Mouse (Mus musculus) midbrain, embryonic 15.5 days (tissue): ENCODE measurements around the gene Chn2. TPM values are rescaled to one million over a fixed set of nuclear protein-coding genes. Genes with fewer than 3 reads are reported as not detected.
A peak's percentile ranks its signal among the peaks of the same experiment; 100 is the strongest.

ENCODE experiments used
- ATAC-seq: fragments of 200-750 bp; cut with Nextera tagmentation; replicated peaks from 2 replicates; pipeline ENCODE4 v1.8.0; 2017; ENCODE audit warnings: moderate TSS enrichment
- H3K27ac ChIP-seq: fragments of 300-500 bp; sonication (generic); 2 replicates; pipeline ENCODE4 v1.5.1; 2015; ENCODE audit warnings: mild to moderate bottlenecking, inconsistent platforms
- H3K27me3 ChIP-seq: fragments of 300-500 bp; sonication (generic); replicated peaks from 2 replicates; pipeline ENCODE4 v1.6.1; 2015; ENCODE audit warnings: inconsistent platforms
- H3K36me3 ChIP-seq: fragments of 300-500 bp; sonication (generic); replicated peaks from 2 replicates; pipeline ENCODE4 v1.6.1; 2015; ENCODE audit warnings: inconsistent platforms
- H3K4me1 ChIP-seq: fragments of 300-500 bp; sonication (generic); 2 replicates; pipeline ENCODE4 v1.6.1; 2015; ENCODE audit warnings: inconsistent platforms
- H3K4me2 ChIP-seq: fragments of 300-500 bp; sonication (generic); 2 replicates; pipeline ENCODE4 v1.6.1; 2015; ENCODE audit warnings: inconsistent platforms, mild to moderate bottlenecking, moderate library complexity
- H3K4me3 ChIP-seq: fragments of 300-500 bp; sonication (generic); 2 replicates; pipeline ENCODE4 v1.5.1; 2015; ENCODE audit warnings: mild to moderate bottlenecking, inconsistent platforms
- H3K9ac ChIP-seq: fragments of 300-500 bp; sonication (generic); 2 replicates; pipeline ENCODE4 v1.6.1; 2015; ENCODE audit warnings: mild to moderate bottlenecking, inconsistent platforms
- H3K9me3 ChIP-seq: fragments of 300-500 bp; sonication (generic); 2 replicates; pipeline ENCODE4 v1.6.1; 2016; ENCODE audit warnings: inconsistent platforms
- WGBS: fragments of 180-500 bp; shearing (Covaris S2); methylation state at CpG from one replicate; pipeline ENCODE4 v1.1.7; 2015; ENCODE audit warnings: mixed read lengths; 5-methylcytosine and 5-hydroxymethylcytosine counted together
- polyA plus RNA-seq: library from polyadenylated mRNA; unstranded; fragments of >200 nt; fragmentation: Nextera tagmentation; extraction: Ambion mirVana; gene quantifications from 2 replicates; pipeline ENCODE4 v1.2.1, GENCODE M21; 2015

The Chn2 gene
- polyA plus RNA-seq, 1 experiment from 2014 or later = 37.5 TPM

GRCm38 (mm10) chr6:54330166-54330565 lies 290.8 kb downstream of the Chn2 start:
- Histone ChIP-seq H3K4me1 (peaks cover 41% of the 10 kb centered on the region), H3K4me2 (no peak overlapping the region), H3K4me3 (no peak overlapping the region), H3K36me3 (no peaks in the 10 kb centered on the region), H3K9me3 (no peaks in the 10 kb centered on the region), H3K27me3 (peaks cover 46% of the 10 kb centered on the region), H3K27ac (no peak overlapping the region), H3K9ac (no peak overlapping the region)
- ATAC-seq = no peak
- 70% methylated on average over 10 of the region's 10 CpGs for WGBS

GRCm38 (mm10) chr6:54331765-54332164 lies 292.4 kb downstream of the Chn2 start:
- H3K4me2 ChIP-seq = no peak overlapping the region
- no peak overlapping the region for H3K4me3 ChIP-seq
- H3K27me3 ChIP-seq = peaks cover 30% of the 10 kb centered on the region
- H3K4me1 ChIP-seq = peaks cover 35% of the 10 kb centered on the region
- peak; percentile 86 for ATAC-seq
- H3K27ac ChIP-seq = no peak overlapping the region
- 9% methylated on average over 10 of the region's 10 CpGs for WGBS
- H3K9ac ChIP-seq = no peak overlapping the region
- H3K9me3 ChIP-seq = no peaks in the 10 kb centered on the region
- no peaks in the 10 kb centered on the region for H3K36me3 ChIP-seq

- H3K36me3 ChIP-seq = no peaks in the 10 kb centered on the region
Measured at GRCm38 (mm10) chr6:54332203-54332602, 292.8 kb downstream of the Chn2 start.

GRCm38 (mm10) chr6:54333116-54333651 lies 293.8 kb downstream of the Chn2 start:
- no peak overlapping the region for H3K27ac ChIP-seq
- H3K27me3 ChIP-seq = peaks cover 16% of the 10 kb centered on the region
- no peak overlapping the region for H3K9ac ChIP-seq
- ATAC-seq = no peak
- no peak overlapping the region for H3K4me3 ChIP-seq
- no peak overlapping the region for H3K4me2 ChIP-seq
- no peaks in the 10 kb centered on the region for H3K36me3 ChIP-seq
- H3K9me3 ChIP-seq = no peaks in the 10 kb centered on the region
- H3K4me1 ChIP-seq = peaks cover 22% of the 10 kb centered on the region
- 47% methylated on average over 11 of the region's 11 CpGs for WGBS

More at GRCm38 (mm10) chr6:54332203-54332602, 292.8 kb downstream of the Chn2 start:
- WGBS = 19% methylated on average over 8 of the region's 8 CpGs
- H3K27me3 ChIP-seq = peaks cover 25% of the 10 kb centered on the region
- ATAC-seq = peak; percentile 64
- 0 out of 2 replicates have a peak overlapping the region, but pooled peaks have one; percentile 5 for H3K4me2 ChIP-seq
- no peak overlapping the region for H3K4me3 ChIP-seq
- H3K4me1 ChIP-seq = peaks cover 31% of the 10 kb centered on the region
- H3K9ac ChIP-seq = no peak overlapping the region
- H3K27ac ChIP-seq = 0 out of 2 replicates have a peak overlapping the region, but pooled peaks have one; percentile 23
- H3K9me3 ChIP-seq = no peaks in the 10 kb centered on the region

- no peak for ATAC-seq
- Histone ChIP-seq H3K4me3 (no peak overlapping the region), H3K9ac (no peak overlapping the region), H3K36me3 (no peaks in the 10 kb centered on the region), H3K4me1 (peaks cover 22% of the 10 kb centered on the region), H3K9me3 (no peaks in the 10 kb centered on the region), H3K27me3 (peaks cover 9% of the 10 kb centered on the region), H3K27ac (no peak overlapping the region), H3K4me2 (no peak overlapping the region)
- 36% methylated on average over 9 of the region's 9 CpGs for WGBS
Measured at GRCm38 (mm10) chr6:54333652-54334396, 294.5 kb downstream of the Chn2 start.

DNA sequence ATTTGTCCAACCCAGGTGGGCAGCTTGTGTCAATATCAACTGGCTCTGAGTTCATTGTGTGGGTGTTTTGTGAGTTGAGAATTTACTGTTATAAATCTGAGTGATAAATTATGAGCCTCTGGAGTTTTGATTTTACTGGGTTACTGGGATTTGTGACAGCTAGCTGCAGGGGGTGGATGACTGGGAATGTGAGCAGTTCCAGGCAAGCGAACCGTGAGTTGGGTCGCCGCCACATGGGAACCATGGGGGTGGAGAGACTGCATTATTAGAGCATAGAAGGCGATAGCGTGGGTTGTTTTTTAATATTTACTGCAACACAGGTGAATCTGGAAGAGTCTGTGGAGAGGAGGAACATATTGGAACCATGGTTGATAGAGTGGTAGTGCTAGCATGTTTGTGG lies 298.0 kb downstream of the Chn2 start:
- peaks cover 15% of the 10 kb centered on the region for H3K4me1 ChIP-seq

DNA sequence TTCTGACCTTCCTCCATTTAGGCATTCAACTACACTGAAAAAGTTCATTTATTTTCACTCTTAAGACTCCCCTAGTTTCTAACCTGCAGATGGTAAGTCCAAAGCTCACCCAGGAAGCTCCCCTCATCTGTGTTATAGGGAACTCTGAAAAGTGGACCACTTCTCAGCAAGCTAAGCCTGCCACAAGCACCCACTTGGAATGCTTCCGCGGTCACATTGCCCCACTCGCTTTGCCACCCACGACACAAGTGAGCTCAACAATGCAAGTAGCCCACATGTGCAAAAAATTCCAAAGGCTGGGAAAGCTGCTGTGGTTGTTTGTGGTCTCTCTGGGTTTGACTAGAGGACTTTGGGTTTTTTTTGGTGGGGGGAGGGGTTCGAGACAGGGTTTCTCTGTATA lies 301.8 kb downstream of the Chn2 start:
- Histone ChIP-seq H3K4me2 (no peak overlapping the region), H3K9me3 (no peaks in the 10 kb centered on the region), H3K27ac (no peak overlapping the region), H3K4me3 (no peak overlapping the region), H3K9ac (no peak overlapping the region), H3K27me3 (no peaks in the 10 kb centered on the region; the same call in 1 of the 2 replicates), H3K36me3 (no peaks in the 10 kb centered on the region), H3K4me1 (no peaks in the 10 kb centered on the region)
- ATAC-seq = no peak
- 94% methylated on average over 5 of the region's 5 CpGs for WGBS

More for the DNA sequence above, 298.0 kb downstream of the Chn2 start:
- Histone ChIP-seq H3K36me3 (no peaks in the 10 kb centered on the region), H3K4me2 (no peak overlapping the region), H3K27ac (no peak overlapping the region), H3K27me3 (no peaks in the 10 kb centered on the region; the same call in 1 of the 2 replicates), H3K9ac (no peak overlapping the region), H3K9me3 (no peaks in the 10 kb centered on the region), H3K4me3 (no peak overlapping the region)
- 80% methylated on average over 6 of the region's 6 CpGs for WGBS
- no peak for ATAC-seq

DNA sequence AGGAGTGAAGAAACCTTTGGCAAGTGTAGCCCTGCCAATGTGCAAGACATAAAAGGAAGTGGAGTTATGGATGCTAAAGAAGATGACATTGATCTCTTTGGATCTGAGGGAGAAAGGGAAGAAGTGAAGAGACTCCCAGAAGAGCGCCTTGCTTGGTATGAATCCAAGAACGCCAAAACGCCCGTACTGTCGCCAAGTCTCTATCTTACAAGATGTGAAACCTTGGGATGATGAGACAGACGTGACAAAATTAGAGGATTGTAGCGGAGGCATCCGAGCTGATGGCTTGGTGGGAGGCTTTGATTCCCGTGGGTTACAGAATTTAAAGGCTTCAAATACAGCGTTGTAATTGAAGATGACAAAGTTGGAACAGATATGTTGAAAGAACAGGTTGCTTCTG lies 302.9 kb downstream of the Chn2 start:
- no peaks in the 10 kb centered on the region for H3K4me1 ChIP-seq
- no peaks in the 10 kb centered on the region for H3K9me3 ChIP-seq
- no peak overlapping the region for H3K4me2 ChIP-seq
- no peak overlapping the region for H3K27ac ChIP-seq
- 85% methylated on average over 10 of the region's 10 CpGs for WGBS
- ATAC-seq = no peak
- H3K4me3 ChIP-seq = no peak overlapping the region
- no peaks in the 10 kb centered on the region for H3K27me3 ChIP-seq
- no peaks in the 10 kb centered on the region for H3K36me3 ChIP-seq
- H3K9ac ChIP-seq = no peak overlapping the region

Other genes starting within 250 kb of the Chn2 start
- 13.1 and 13.9 TPM in 2 replicates for gene Tril, start 218.7 kb upstream of the Chn2 start, polyA plus RNA-seq
- gene Cpvl, start 60.9 kb upstream of the Chn2 start, polyA plus RNA-seq = not detected in 2 replicates